Mouse (Mus musculus) C2C12 (cell line): Measurements from ENCODE around the gene Pak2. TPM values are rescaled to one million over a fixed set of nuclear protein-coding genes. Genes with fewer than 3 reads are reported as not detected.

Experiments
- H3K27me3 ChIP-seq: one replicate; pipeline ENCODE4 v1.6.1; 2011; ENCODE audit not compliant: control insufficient read depth, insufficient read depth, insufficient read length
- H3K36me3 ChIP-seq: one replicate; pipeline ENCODE4 v1.6.1; 2011; ENCODE audit not compliant: control insufficient read depth, insufficient read depth
- H3K4me3 ChIP-seq: one replicate; pipeline ENCODE4 v1.5.1; 2011; ENCODE audit warnings: mild to moderate bottlenecking, control low read depth; ENCODE audit not compliant: poor library complexity, insufficient read depth, severe bottlenecking
- H3K79me2 ChIP-seq: one replicate; pipeline ENCODE4 v1.6.1; 2011; ENCODE audit not compliant: control insufficient read depth, insufficient read depth
- H3K79me3 ChIP-seq: one replicate; pipeline ENCODE4 v1.6.1; 2011; ENCODE audit warnings: low read depth, control low read depth
- H3ac ChIP-seq: one replicate; pipeline ENCODE3; 2011; ENCODE audit warnings: low read depth; ENCODE audit not compliant: control insufficient read depth, insufficient read length
- CEBPB ChIP-seq: IDR thresholded peaks from one replicate; pipeline ENCODE4 v1.6.1; 2011; ENCODE audit warnings: low read depth, mild to moderate bottlenecking, control low read depth, moderate library complexity
- CTCF ChIP-seq: IDR thresholded peaks from one replicate; pipeline ENCODE4 v1.5.1; 2011; ENCODE audit not compliant: control insufficient read depth, insufficient read depth, insufficient read length
- FOSL1 ChIP-seq: IDR thresholded peaks from one replicate; pipeline ENCODE4 v1.8.0; 2011; ENCODE audit warnings: mild to moderate bottlenecking, low read length; ENCODE audit not compliant: poor library complexity, insufficient read depth, severe bottlenecking
- MAX ChIP-seq: IDR thresholded peaks from one replicate; pipeline ENCODE4 v1.6.1; 2011; ENCODE audit warnings: mild to moderate bottlenecking, control low read depth
- MYOD1 ChIP-seq: IDR thresholded peaks from one replicate; pipeline ENCODE4 v1.6.1; 2011; ENCODE audit warnings: low read depth; ENCODE audit not compliant: control insufficient read depth, insufficient read length
- MYOG ChIP-seq: IDR thresholded peaks from one replicate; pipeline ENCODE4 v1.6.1; 2011; ENCODE audit not compliant: control insufficient read depth, insufficient read length; ENCODE audit errors: extremely low read depth
- USF1 ChIP-seq: IDR thresholded peaks from one replicate; pipeline ENCODE4 v1.6.1; 2011; ENCODE audit warnings: low read depth, mild to moderate bottlenecking, control low read depth, moderate library complexity
- polyA plus RNA-seq: library from polyadenylated mRNA; unstranded; fragments of >200 nt; fragmentation: generic; extraction: Trizol; gene quantifications from one replicate; pipeline ENCODE4 v1.2.1, GENCODE M21; 2012; ENCODE audit warnings: missing spikeins

Pak2 gene
- polyA plus RNA-seq, 1 experiment, result 16.4 TPM

DNA sequence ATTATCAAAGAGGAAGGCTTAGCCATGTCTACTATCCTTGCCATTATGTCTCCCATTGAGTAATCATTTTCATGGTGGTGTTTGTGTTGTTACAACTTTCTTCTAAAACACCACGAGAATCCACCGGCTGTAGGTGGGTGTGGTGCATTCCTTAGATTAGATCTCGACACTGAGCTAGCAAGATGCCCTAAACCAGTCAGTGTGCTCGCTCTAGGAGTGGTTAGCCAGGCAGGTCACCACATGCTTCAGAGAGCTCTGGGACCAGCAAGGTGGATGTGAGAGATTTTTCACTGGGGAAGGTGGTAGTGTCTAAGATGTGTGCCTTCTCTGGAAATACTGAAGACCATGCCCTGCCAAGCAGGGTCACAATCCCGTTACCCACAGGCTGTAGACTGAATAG is 37.0 kb upstream of the Pak2 start:
- H3K79me3 ChIP-seq, result no peaks in the 10 kb centered on the region
- H3K79me2 ChIP-seq, result no peaks in the 10 kb centered on the region
- no peak overlapping the region for H3K4me3 ChIP-seq
- TF ChIP-seq MAX (no peak), USF1 (no peak), CTCF (no peak), FOSL1 (no peak), MYOG (no peak), CEBPB (no peak), MYOD1 (no peak)
- H3ac ChIP-seq, result no peak overlapping the region
- H3K36me3 ChIP-seq, result no peaks in the 10 kb centered on the region
- no peaks in the 10 kb centered on the region for H3K27me3 ChIP-seq

- TF ChIP-seq CTCF, result no peak
- TF ChIP-seq MYOD1, result no peak
- no peak for TF ChIP-seq CEBPB
- TF ChIP-seq USF1, result no peak
- H3K27me3 ChIP-seq, result no peaks in the 10 kb centered on the region
- no peaks in the 10 kb centered on the region for H3K36me3 ChIP-seq
- no peak overlapping the region for H3K4me3 ChIP-seq
- no peak overlapping the region for H3ac ChIP-seq
- no peaks in the 10 kb centered on the region for H3K79me2 ChIP-seq
- H3K79me3 ChIP-seq, result no peaks in the 10 kb centered on the region
Measured at GRCm38 (mm10) chr16:32115781-32116180, 36.6 kb upstream of the Pak2 start.

DNA sequence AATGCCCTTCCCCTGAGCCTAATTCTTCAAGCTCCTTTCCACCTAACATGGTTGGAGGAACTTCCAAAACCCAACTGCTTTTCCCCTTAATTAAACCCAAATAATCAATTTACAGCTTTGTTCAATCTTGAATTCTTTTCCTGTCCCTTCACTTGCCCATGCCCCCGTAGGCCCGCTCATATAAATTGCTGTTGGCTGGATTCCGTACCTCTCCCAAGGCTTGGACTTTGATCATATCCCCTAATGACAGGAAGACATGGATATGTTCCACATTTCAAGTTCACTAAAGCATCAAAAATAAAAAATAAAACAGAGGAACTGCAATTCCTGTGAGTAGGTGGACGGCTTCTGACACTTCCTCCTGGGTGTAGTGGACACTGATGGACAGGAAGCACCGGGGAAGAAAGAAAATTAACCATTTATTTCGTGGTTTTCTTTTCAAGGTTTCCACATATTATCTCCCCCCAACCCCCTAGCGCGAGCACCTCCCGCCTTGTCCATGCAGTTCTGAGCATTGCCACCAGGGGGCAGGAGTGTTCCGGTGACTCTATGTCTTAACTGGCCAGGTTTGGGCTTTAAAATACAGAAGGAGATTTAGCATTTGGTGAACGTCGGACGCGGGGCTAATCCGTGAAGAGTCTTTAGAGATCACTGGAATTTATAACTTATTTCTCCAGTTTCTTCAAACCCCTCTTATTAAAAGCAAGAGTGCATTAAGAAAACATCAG is 36.0 kb upstream of the Pak2 start:
- no peaks in the 10 kb centered on the region for H3K27me3 ChIP-seq
- peak; percentile 80 for TF ChIP-seq CTCF
- no peak for TF ChIP-seq USF1
- H3ac ChIP-seq, result no peak overlapping the region
- no peaks in the 10 kb centered on the region for H3K36me3 ChIP-seq
- H3K79me2 ChIP-seq, result no peaks in the 10 kb centered on the region
- H3K79me3 ChIP-seq, result no peaks in the 10 kb centered on the region
- no peak overlapping the region for H3K4me3 ChIP-seq

DNA sequence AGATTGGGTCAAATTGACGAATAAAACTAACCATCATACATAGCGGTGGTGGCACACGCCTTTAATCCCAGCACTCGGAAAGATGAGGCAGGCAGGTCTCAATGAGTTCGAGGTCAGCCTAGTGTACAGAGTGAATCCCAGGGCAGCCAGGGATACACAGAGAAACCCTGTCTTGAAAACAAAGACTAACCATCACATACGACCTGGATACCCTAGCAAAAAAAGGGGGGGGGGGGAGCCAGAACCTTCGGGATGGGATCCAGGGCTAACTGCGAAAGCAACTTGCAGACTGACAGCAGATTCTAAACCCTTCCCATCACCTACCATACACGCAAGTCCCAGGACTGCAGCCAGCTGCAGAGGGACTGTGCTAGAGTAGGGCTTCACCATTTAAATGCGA is 35.3 kb upstream of the Pak2 start:
- Histone ChIP-seq H3K27me3 (no peaks in the 10 kb centered on the region), H3K79me3 (no peaks in the 10 kb centered on the region), H3K36me3 (no peaks in the 10 kb centered on the region), H3K79me2 (no peaks in the 10 kb centered on the region), H3ac (no peak overlapping the region), H3K4me3 (no peak overlapping the region)
- TF ChIP-seq MAX (no peak), CTCF (no peak), MYOD1 (no peak)

GRCm38 (mm10) chr16:32113541-32114218 is 34.5 kb upstream of the Pak2 start:
- no peak for TF ChIP-seq MYOG
- Histone ChIP-seq H3K36me3 (no peaks in the 10 kb centered on the region), H3K79me3 (no peaks in the 10 kb centered on the region), H3K27me3 (no peaks in the 10 kb centered on the region), H3K79me2 (no peaks in the 10 kb centered on the region), H3K4me3 (no peak overlapping the region), H3ac (no peak overlapping the region)

GRCm38 (mm10) chr16:32110951-32111699 is 32.0 kb upstream of the Pak2 start:
- peaks cover 6% of the 10 kb centered on the region for H3K36me3 ChIP-seq
- TF ChIP-seq CTCF, result no peak
- TF ChIP-seq CEBPB, result no peak
- no peak for TF ChIP-seq MAX
- no peak for TF ChIP-seq USF1
- TF ChIP-seq FOSL1, result no peak
- no peak for TF ChIP-seq MYOG
- TF ChIP-seq MYOD1, result no peak

More at GRCm38 (mm10) chr16:32110951-32111699, 32.0 kb upstream of the Pak2 start:
- Histone ChIP-seq H3K79me3 (no peaks in the 10 kb centered on the region), H3K27me3 (no peaks in the 10 kb centered on the region), H3K79me2 (no peaks in the 10 kb centered on the region), H3K4me3 (no peak overlapping the region), H3ac (no peak overlapping the region)
